Mouse (Mus musculus) kidney, embryonic 16.5 days (tissue): ENCODE measurements at regions not wholly inside any gene's neighbourhood (a gene's known extent, or its start where the extent isn't known, plus 50 kb on each side); places are given as distances from the start of the nearest gene placed in this dataset.

Source experiments
- ATAC-seq: fragments of 200-750 bp; cut with Nextera tagmentation; 2 replicates; pipeline ENCODE4 v1.8.0; 2017; ENCODE audit warnings: moderate TSS enrichment; ENCODE audit not compliant: low FRiP score, low TSS enrichment
- H3K27ac ChIP-seq: fragments of 300-500 bp; sonication (generic); 2 replicates; pipeline ENCODE4 v1.5.1; 2014; ENCODE audit warnings: low read length
- H3K27me3 ChIP-seq: fragments of 300-500 bp; sonication (generic); 2 replicates; pipeline ENCODE4 v1.6.1; 2014; ENCODE audit warnings: low read length, control low read depth, mixed read lengths; ENCODE audit not compliant: insufficient read depth
- H3K36me3 ChIP-seq: fragments of 300-500 bp; sonication (generic); 2 replicates; pipeline ENCODE4 v1.6.1; 2014; ENCODE audit warnings: low read length, control low read depth, mixed read lengths; ENCODE audit not compliant: insufficient read depth
- H3K4me1 ChIP-seq: fragments of 300-500 bp; sonication (generic); 2 replicates; pipeline ENCODE4 v1.6.1; 2014; ENCODE audit warnings: low read length, control low read depth, mixed read lengths; ENCODE audit not compliant: insufficient read depth
- H3K4me2 ChIP-seq: fragments of 300-500 bp; sonication (generic); replicated peaks from 2 replicates; pipeline ENCODE4 v1.6.1; 2014; ENCODE audit warnings: low read depth, low read length
- H3K4me3 ChIP-seq: fragments of 300-500 bp; sonication (generic); 2 replicates; pipeline ENCODE4 v1.5.1; 2014; ENCODE audit warnings: mild to moderate bottlenecking, low read length
- H3K9ac ChIP-seq: fragments of 300-500 bp; sonication (generic); replicated peaks from 2 replicates; pipeline ENCODE4 v1.6.1; 2014; ENCODE audit warnings: low read length
- H3K9me3 ChIP-seq: fragments of 300-500 bp; sonication (generic); 2 replicates; pipeline ENCODE4 v1.6.1; 2016; ENCODE audit warnings: low read length, control low read depth
- WGBS: fragments of 180-500 bp; shearing (Covaris S2); extraction: QIAGEN DNeasy Blood & Tissue Kit; methylation state at CpG from one replicate; pipeline ENCODE4 v1.1.7; 2014; 5-methylcytosine and 5-hydroxymethylcytosine counted together

- Histone ChIP-seq H3K27me3 (no peaks in the 10 kb centered on the region), H3K4me1 (no peaks in the 10 kb centered on the region), H3K27ac (no peak overlapping the region), H3K9me3 (no peaks in the 10 kb centered on the region), H3K9ac (no peak overlapping the region), H3K4me2 (no peak overlapping the region), H3K36me3 (no peaks in the 10 kb centered on the region), H3K4me3 (no peak overlapping the region)
- ATAC-seq, result no peak
- WGBS, result 76% methylated on average over 4 of the region's 4 CpGs
These were observed 161.1 kb upstream of the Fn1 start for GRCm38 (mm10) chr1:71814141-71814540.

GRCm38 (mm10) chr1:71812171-71812695 lies 159.2 kb upstream of the Fn1 start:
- Histone ChIP-seq H3K27ac (no peak overlapping the region), H3K9me3 (no peaks in the 10 kb centered on the region), H3K9ac (no peak overlapping the region), H3K36me3 (no peaks in the 10 kb centered on the region), H3K27me3 (no peaks in the 10 kb centered on the region), H3K4me1 (no peaks in the 10 kb centered on the region), H3K4me3 (no peak overlapping the region), H3K4me2 (no peak overlapping the region)
- no peak for ATAC-seq
- 95% methylated on average over 11 of the region's 11 CpGs for WGBS

- Histone ChIP-seq H3K4me3 (no peak overlapping the region), H3K4me2 (no peak overlapping the region), H3K9ac (no peak overlapping the region), H3K4me1 (no peaks in the 10 kb centered on the region), H3K36me3 (no peaks in the 10 kb centered on the region), H3K27me3 (no peaks in the 10 kb centered on the region), H3K9me3 (no peaks in the 10 kb centered on the region), H3K27ac (no peak overlapping the region)
- ATAC-seq, result no peak
- WGBS, result 87% methylated on average over 11 of the region's 11 CpGs
These were observed 158.3 kb upstream of the Fn1 start for GRCm38 (mm10) chr1:71811196-71811788.

- no peaks in the 10 kb centered on the region for H3K4me1 ChIP-seq
- no peak for ATAC-seq
- no peak overlapping the region for H3K4me3 ChIP-seq
- no peaks in the 10 kb centered on the region for H3K36me3 ChIP-seq
- 58% methylated on average over 1 of the region's 1 CpGs for WGBS
- H3K4me2 ChIP-seq, result no peak overlapping the region
- no peak overlapping the region for H3K27ac ChIP-seq
- H3K27me3 ChIP-seq, result no peaks in the 10 kb centered on the region
- no peaks in the 10 kb centered on the region for H3K9me3 ChIP-seq
- H3K9ac ChIP-seq, result no peak overlapping the region
These were observed 155.0 kb upstream of the Fn1 start for GRCm38 (mm10) chr1:71808005-71808404.

GRCm38 (mm10) chr1:71807586-71807985 lies 154.6 kb upstream of the Fn1 start:
- 38% methylated on average over 4 of the region's 4 CpGs for WGBS
- Histone ChIP-seq H3K9ac (no peak overlapping the region), H3K27ac (no peak overlapping the region), H3K4me1 (no peaks in the 10 kb centered on the region), H3K27me3 (no peaks in the 10 kb centered on the region), H3K4me3 (no peak overlapping the region), H3K9me3 (no peaks in the 10 kb centered on the region), H3K4me2 (no peak overlapping the region), H3K36me3 (no peaks in the 10 kb centered on the region)
- ATAC-seq, result no peak

GRCm38 (mm10) chr1:71801283-71802066 lies 148.5 kb upstream of the Fn1 start:
- H3K4me2 ChIP-seq, result no peak overlapping the region
- H3K27ac ChIP-seq, result no peak overlapping the region
- no peak for ATAC-seq
- no peak overlapping the region for H3K4me3 ChIP-seq
- H3K27me3 ChIP-seq, result no peaks in the 10 kb centered on the region
- H3K9ac ChIP-seq, result no peak overlapping the region
- H3K4me1 ChIP-seq, result no peaks in the 10 kb centered on the region
- H3K9me3 ChIP-seq, result no peaks in the 10 kb centered on the region
- 51% methylated on average over 9 of the region's 9 CpGs for WGBS
- H3K36me3 ChIP-seq, result no peaks in the 10 kb centered on the region

GRCm38 (mm10) chr1:71800581-71800980 lies 147.6 kb upstream of the Fn1 start:
- Histone ChIP-seq H3K27ac (no peak overlapping the region), H3K4me1 (no peaks in the 10 kb centered on the region), H3K27me3 (no peaks in the 10 kb centered on the region), H3K36me3 (no peaks in the 10 kb centered on the region), H3K4me2 (no peak overlapping the region), H3K9me3 (no peaks in the 10 kb centered on the region), H3K4me3 (no peak overlapping the region), H3K9ac (no peak overlapping the region)
- WGBS, result 49% methylated on average over 2 of the region's 2 CpGs
- ATAC-seq, result no peak

GRCm38 (mm10) chr1:71798636-71799035 lies 145.6 kb upstream of the Fn1 start:
- no peak for ATAC-seq
- Histone ChIP-seq H3K9ac (no peak overlapping the region), H3K9me3 (no peaks in the 10 kb centered on the region), H3K27me3 (no peaks in the 10 kb centered on the region), H3K36me3 (no peaks in the 10 kb centered on the region), H3K27ac (no peak overlapping the region), H3K4me1 (no peaks in the 10 kb centered on the region), H3K4me3 (no peak overlapping the region), H3K4me2 (no peak overlapping the region)
- WGBS, result 58% methylated on average over 9 of the region's 9 CpGs

GRCm38 (mm10) chr1:71788408-71788807 lies 135.4 kb upstream of the Fn1 start:
- 76% methylated on average over 1 of the region's 1 CpGs for WGBS
- H3K4me2 ChIP-seq, result no peak overlapping the region

GRCm38 (mm10) chr1:71784880-71785279 lies 131.9 kb upstream of the Fn1 start:
- WGBS, result 69% methylated on average over 2 of the region's 2 CpGs
- Histone ChIP-seq H3K9me3 (no peaks in the 10 kb centered on the region), H3K9ac (no peak overlapping the region), H3K36me3 (no peaks in the 10 kb centered on the region), H3K4me1 (no peaks in the 10 kb centered on the region), H3K27me3 (no peaks in the 10 kb centered on the region), H3K4me3 (no peak overlapping the region), H3K27ac (no peak overlapping the region), H3K4me2 (no peak overlapping the region)
- ATAC-seq, result no peak

More at GRCm38 (mm10) chr1:71788408-71788807, 135.4 kb upstream of the Fn1 start:
- H3K9me3 ChIP-seq, result no peaks in the 10 kb centered on the region
- no peaks in the 10 kb centered on the region for H3K36me3 ChIP-seq
- no peak overlapping the region for H3K27ac ChIP-seq
- H3K27me3 ChIP-seq, result no peaks in the 10 kb centered on the region
- H3K9ac ChIP-seq, result no peak overlapping the region
- H3K4me3 ChIP-seq, result no peak overlapping the region
- ATAC-seq, result no peak
- no peaks in the 10 kb centered on the region for H3K4me1 ChIP-seq
